Mouse (Mus musculus): ENCODE measurements around the gene Rapgefl1. TPM values are rescaled to one million over a fixed set of nuclear protein-coding genes. Genes with fewer than 3 reads are reported as not detected.

Rapgefl1 gene
- polyA plus RNA-seq (2015; fragmentation: Illumina TruSeq; extraction: RNeasy Lipid Tissue Mini Kit (QIAGEN cat#74804); ENCODE audit: insufficient read depth, low read depth, low replicate concordance), result 4.9 TPM

GRCm38 (mm10) chr11:98836651-98837141 lies at the start of gene Rapgefl1:
TSS of gene Rapgefl1 (plus strand) at chr11:98836785.

GRCm38 (mm10) chr11:98795015-98795713 lies 41.4 kb upstream of the Rapgefl1 start, which contains the start of gene Msl1:
TSS of gene Msl1 (plus strand) at chr11:98795516.

GRCm38 (mm10) chr11:98804605-98805004 lies 32.0 kb upstream of the Rapgefl1 start, which contains the start of gene Casc3:
TSS of gene Casc3 (plus strand) at chr11:98804905.

GRCm38 (mm10) chr11:98863028-98863750 lies 26.6 kb downstream of the Rapgefl1 start, which contains the start of gene Wipf2:
TSS of gene Wipf2 (plus strand) at chr11:98863638.

Other genes starting within 250 kb of the Rapgefl1 start
- gene Ormdl3, start 249.4 kb upstream of the Rapgefl1 start, polyA plus RNA-seq (2015; fragmentation: Illumina TruSeq; extraction: RNeasy Lipid Tissue Mini Kit (QIAGEN cat#74804); ENCODE audit: insufficient read depth, low read depth, low replicate concordance), result 17.3 TPM
- not detected for gene Lrrc3c, start 238.5 kb upstream of the Rapgefl1 start, polyA plus RNA-seq (2015; fragmentation: Illumina TruSeq; extraction: RNeasy Lipid Tissue Mini Kit (QIAGEN cat#74804); ENCODE audit: insufficient read depth, low read depth, low replicate concordance)
- gene Gm12355, start 211.1 kb upstream of the Rapgefl1 start, polyA plus RNA-seq (2015; fragmentation: Illumina TruSeq; extraction: RNeasy Lipid Tissue Mini Kit (QIAGEN cat#74804); ENCODE audit: insufficient read depth, low read depth, low replicate concordance), result not detected
- not detected for gene Gsdma3, start 210.4 kb upstream of the Rapgefl1 start, polyA plus RNA-seq (2015; fragmentation: Illumina TruSeq; extraction: RNeasy Lipid Tissue Mini Kit (QIAGEN cat#74804); ENCODE audit: insufficient read depth, low read depth, low replicate concordance)
- gene Gsdma2, start 190.0 kb upstream of the Rapgefl1 start, polyA plus RNA-seq (2015; fragmentation: Illumina TruSeq; extraction: RNeasy Lipid Tissue Mini Kit (QIAGEN cat#74804); ENCODE audit: insufficient read depth, low read depth, low replicate concordance), result not detected
- gene Gsdma, start 172.4 kb upstream of the Rapgefl1 start, polyA plus RNA-seq (2015; fragmentation: Illumina TruSeq; extraction: RNeasy Lipid Tissue Mini Kit (QIAGEN cat#74804); ENCODE audit: insufficient read depth, low read depth, low replicate concordance), result not detected
- gene Psmd3, start 154.2 kb upstream of the Rapgefl1 start, polyA plus RNA-seq (2015; fragmentation: Illumina TruSeq; extraction: RNeasy Lipid Tissue Mini Kit (QIAGEN cat#74804); ENCODE audit: insufficient read depth, low read depth, low replicate concordance), result 21.3 TPM
- gene Csf3, start 135.5 kb upstream of the Rapgefl1 start, polyA plus RNA-seq (2015; fragmentation: Illumina TruSeq; extraction: RNeasy Lipid Tissue Mini Kit (QIAGEN cat#74804); ENCODE audit: insufficient read depth, low read depth, low replicate concordance), result not detected
- 10.4 TPM for gene Med24, start 107.3 kb upstream of the Rapgefl1 start, polyA plus RNA-seq (2015; fragmentation: Illumina TruSeq; extraction: RNeasy Lipid Tissue Mini Kit (QIAGEN cat#74804); ENCODE audit: insufficient read depth, low read depth, low replicate concordance)
- gene Thra, start 96.1 kb upstream of the Rapgefl1 start, polyA plus RNA-seq (2015; fragmentation: Illumina TruSeq; extraction: RNeasy Lipid Tissue Mini Kit (QIAGEN cat#74804); ENCODE audit: insufficient read depth, low read depth, low replicate concordance), result 21.8 TPM
- 4.8 TPM for gene Nr1d1, start 61.5 kb upstream of the Rapgefl1 start, polyA plus RNA-seq (2015; fragmentation: Illumina TruSeq; extraction: RNeasy Lipid Tissue Mini Kit (QIAGEN cat#74804); ENCODE audit: insufficient read depth, low read depth, low replicate concordance)
- gene Msl1, start 41.3 kb upstream of the Rapgefl1 start, polyA plus RNA-seq (2015; fragmentation: Illumina TruSeq; extraction: RNeasy Lipid Tissue Mini Kit (QIAGEN cat#74804); ENCODE audit: insufficient read depth, low read depth, low replicate concordance), result 15.9 TPM
- gene Casc3, start 31.9 kb upstream of the Rapgefl1 start, polyA plus RNA-seq (2015; fragmentation: Illumina TruSeq; extraction: RNeasy Lipid Tissue Mini Kit (QIAGEN cat#74804); ENCODE audit: insufficient read depth, low read depth, low replicate concordance), result 11.9 TPM
- gene Wipf2, start 26.9 kb downstream of the Rapgefl1 start, polyA plus RNA-seq (2015; fragmentation: Illumina TruSeq; extraction: RNeasy Lipid Tissue Mini Kit (QIAGEN cat#74804); ENCODE audit: insufficient read depth, low read depth, low replicate concordance), result 2.3 TPM
- 0.83 TPM for gene Cdc6, start 71.0 kb downstream of the Rapgefl1 start, polyA plus RNA-seq (2015; fragmentation: Illumina TruSeq; extraction: RNeasy Lipid Tissue Mini Kit (QIAGEN cat#74804); ENCODE audit: insufficient read depth, low read depth, low replicate concordance)
- gene Rara, start 91.0 kb downstream of the Rapgefl1 start, polyA plus RNA-seq (2015; fragmentation: Illumina TruSeq; extraction: RNeasy Lipid Tissue Mini Kit (QIAGEN cat#74804); ENCODE audit: insufficient read depth, low read depth, low replicate concordance), result 5.0 TPM
- not detected for gene Gjd3, start 146.2 kb downstream of the Rapgefl1 start, polyA plus RNA-seq (2015; fragmentation: Illumina TruSeq; extraction: RNeasy Lipid Tissue Mini Kit (QIAGEN cat#74804); ENCODE audit: insufficient read depth, low read depth, low replicate concordance)
- gene Top2a, start 187.4 kb downstream of the Rapgefl1 start, polyA plus RNA-seq (2015; fragmentation: Illumina TruSeq; extraction: RNeasy Lipid Tissue Mini Kit (QIAGEN cat#74804); ENCODE audit: insufficient read depth, low read depth, low replicate concordance), result 1.4 TPM
- gene Igfbp4, start 204.5 kb downstream of the Rapgefl1 start, polyA plus RNA-seq (2015; fragmentation: Illumina TruSeq; extraction: RNeasy Lipid Tissue Mini Kit (QIAGEN cat#74804); ENCODE audit: insufficient read depth, low read depth, low replicate concordance), result 81.0 TPM

Data from pancreas, adult 10 weeks (tissue).